Mouse (Mus musculus): Measurements from ENCODE around the gene Bicdl1. TPM values are rescaled to one million over a fixed set of nuclear protein-coding genes. Genes with fewer than 3 reads are reported as not detected.

The Bicdl1 gene
- polyA plus RNA-seq, 1 experiment from 2014 or later, result 25.5 TPM

DNA sequence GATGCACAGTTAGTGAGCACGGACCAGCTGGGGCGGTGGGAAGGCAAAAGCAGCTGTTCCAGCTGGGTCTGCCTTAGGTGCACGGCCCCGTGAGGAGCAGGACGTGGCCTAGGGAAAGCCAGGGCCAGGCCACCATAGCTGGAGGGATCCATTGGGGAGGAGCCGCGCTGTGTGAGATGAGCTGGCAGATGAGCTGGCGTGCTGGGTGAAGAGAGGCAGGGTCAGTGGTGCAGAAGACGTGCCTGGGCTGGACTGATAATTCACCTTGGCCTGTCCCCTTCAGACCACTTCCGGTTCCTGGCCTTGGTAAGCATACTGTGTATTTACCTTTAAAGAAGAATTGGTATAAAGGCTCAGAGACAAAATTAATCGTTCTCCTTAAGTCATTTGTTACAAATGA lies 119.9 kb downstream of the Bicdl1 start:
- Histone ChIP-seq H3K36me3 (peaks cover 96% of the 10 kb centered on the region), H3K4me3 (no peak overlapping the region), H3K9ac (replicated peaks) (no peak overlapping the region), H3K4me2 (replicated peaks) (no peak overlapping the region), H3K27me3 (no peaks in the 10 kb centered on the region), H3K4me1 (no peaks in the 10 kb centered on the region), H3K27ac (replicated peaks) (no peak overlapping the region), H3K9me3 (no peaks in the 10 kb centered on the region)
- WGBS, result 94% methylated on average over 11 of the region's 11 CpGs
- ATAC-seq (replicated peaks), result no peak

- no peaks in the 10 kb centered on the region for H3K27me3 ChIP-seq
- ATAC-seq (replicated peaks), result no peak
- H3K27ac ChIP-seq (replicated peaks), result no peak overlapping the region
- no peak overlapping the region for H3K4me2 ChIP-seq (replicated peaks)
- H3K9ac ChIP-seq (replicated peaks), result no peak overlapping the region
- H3K36me3 ChIP-seq, result peaks cover 85% of the 10 kb centered on the region
- H3K4me3 ChIP-seq, result no peak overlapping the region
- 99% methylated on average over 6 of the region's 6 CpGs for WGBS
- H3K9me3 ChIP-seq, result no peaks in the 10 kb centered on the region
- no peaks in the 10 kb centered on the region for H3K4me1 ChIP-seq
Observed at GRCm38 (mm10) chr5:115603561-115603960, 127.9 kb downstream of the Bicdl1 start.

Small RNA genes within 50 kb of the gene (microRNA-seq; reads per million reads assigned to microRNA genes)
- not detected for gene Mir7030

Other genes starting within 250 kb of the Bicdl1 start
- gene Sirt4, start 246.9 kb downstream of the Bicdl1 start, polyA plus RNA-seq (2015; fragmentation: Nextera tagmentation; extraction: Ambion mirVana), result 34.0 and 34.2 TPM in 2 replicates
- 19.1 and 19.7 TPM in 2 replicates for gene Pxn, start 224.9 kb downstream of the Bicdl1 start, polyA plus RNA-seq (2015; fragmentation: Nextera tagmentation; extraction: Ambion mirVana)
- 1,000 and 1,018 TPM in 2 replicates for gene Rplp0, start 172.2 kb downstream of the Bicdl1 start, polyA plus RNA-seq (2015; fragmentation: Nextera tagmentation; extraction: Ambion mirVana)
- gene Gcn1l1, start 166.4 kb downstream of the Bicdl1 start, polyA plus RNA-seq (2015; fragmentation: Nextera tagmentation; extraction: Ambion mirVana), result 43.8 and 46.1 TPM in 2 replicates
- 18.9 and 22.1 TPM in 2 replicates for gene Rab35, start 99.7 kb downstream of the Bicdl1 start, polyA plus RNA-seq (2015; fragmentation: Nextera tagmentation; extraction: Ambion mirVana)
- 17.2 and 20.3 TPM in 2 replicates for gene Cit, start 113.7 kb upstream of the Bicdl1 start, polyA plus RNA-seq (2015; fragmentation: Nextera tagmentation; extraction: Ambion mirVana)

Data from forebrain, embryonic 15.5 days (tissue).